Mouse (Mus musculus) bone marrow, adult 2 months (tissue): ENCODE measurements around the gene Bora. TPM values are rescaled to one million over a fixed set of nuclear protein-coding genes. Genes with fewer than 3 reads are reported as not detected.
A peak's percentile ranks its signal among the peaks of the same experiment; 100 is the strongest.

Experiments
- H3K27ac ChIP-seq: fragments of 200-500 bp; 2 replicates; pipeline ENCODE4 v1.5.1; 2012; ENCODE audit warnings: low read depth, mild to moderate bottlenecking, control low read depth, inconsistent platforms, low read length; ENCODE audit not compliant: control insufficient read depth, poor library complexity, insufficient read depth
- H3K4me1 ChIP-seq: fragments of 200-500 bp; 2 replicates; pipeline ENCODE4 v1.6.1; 2011; ENCODE audit warnings: low read length; ENCODE audit not compliant: control insufficient read depth, insufficient read depth
- H3K4me3 ChIP-seq: fragments of 200-500 bp; replicated peaks from 2 replicates; pipeline ENCODE3; 2011; ENCODE audit warnings: mild to moderate bottlenecking, low read depth, low read length, control low read depth; ENCODE audit not compliant: control insufficient read depth
- CTCF ChIP-seq: fragments of 200-500 bp; IDR thresholded peaks from 2 replicates; pipeline ENCODE4 v1.5.1; 2011; ENCODE audit warnings: low read length, control low read depth; ENCODE audit not compliant: control insufficient read depth, insufficient read depth
- POLR2A ChIP-seq: fragments of 200-500 bp; IDR thresholded peaks from 2 replicates; pipeline ENCODE4 v1.6.1; 2011; ENCODE audit warnings: low read depth, mild to moderate bottlenecking, control low read depth, low read length, borderline replicate concordance; ENCODE audit not compliant: control insufficient read depth
- WGBS: fragments of 180-500 bp; shearing (Covaris S2); methylation state at CpG from one replicate; pipeline ENCODE4 v1.1.7; 2018; 5-methylcytosine and 5-hydroxymethylcytosine counted together
- polyA plus RNA-seq: library from polyadenylated mRNA; stranded (reverse); fragments of >200 nt; gene quantifications from 2 replicates; pipeline ENCODE4 v1.2.4, GENCODE M21; 2011; ENCODE audit warnings: low replicate concordance; ENCODE audit not compliant: missing spikeins, insufficient read depth, insufficient read length

Bora gene
- 22.7 and 22.8 TPM in 2 replicates for polyA plus RNA-seq

DNA sequence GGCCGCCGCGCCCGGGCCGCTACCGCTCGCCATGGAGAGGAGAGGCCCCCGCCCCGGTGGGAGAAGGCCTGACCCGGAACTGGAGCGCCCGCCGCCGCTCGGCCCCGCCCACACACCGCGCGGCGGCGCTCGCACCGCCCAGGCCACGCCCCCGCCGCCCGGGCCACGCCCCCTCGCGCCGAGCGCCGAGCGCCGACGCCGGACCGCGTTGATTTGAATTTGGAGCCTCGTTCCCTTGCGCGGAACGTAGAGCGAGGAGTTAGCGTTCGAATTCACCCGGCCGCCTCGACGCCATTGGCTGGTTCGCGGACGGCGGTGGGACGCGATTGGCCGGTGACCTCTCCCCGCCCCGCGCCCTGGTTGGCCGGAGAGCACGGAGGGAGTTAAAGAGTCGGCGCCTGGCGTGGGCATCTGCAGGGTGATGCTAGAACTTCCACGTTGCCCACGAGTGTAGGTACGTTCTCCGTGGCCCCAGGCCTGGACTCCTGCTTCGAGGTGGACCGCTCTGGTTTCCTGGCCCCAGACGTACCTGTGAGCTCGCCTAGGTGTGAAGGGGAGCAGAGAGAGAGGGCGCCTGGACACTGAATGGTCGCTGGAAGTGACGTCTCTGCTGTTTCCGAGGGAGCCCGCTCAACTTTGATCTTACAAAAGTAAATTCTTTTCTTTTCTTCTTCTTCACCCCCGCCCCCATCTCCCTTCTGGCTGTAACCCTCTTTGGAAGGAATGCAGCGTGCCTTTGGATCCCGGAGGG is at the start of gene Bora, which contains the start of gene Mzt1:
Gene Bora, plus strand, starts transcription at position 192 of the 751 bp plus-strand sequence.
Gene Mzt1, minus strand, starts transcription at position 104 of the 751 bp plus-strand sequence.
- H3K4me1 ChIP-seq = peaks cover 2% of the 10 kb centered on the region
- TF ChIP-seq POLR2A (peak; percentile 67; the same call in 1 of the 2 replicates), CTCF (peak; percentile 8; the same call in 1 of the 2 replicates)
- under 1% methylated on average over 81 of the region's 81 CpGs for WGBS
- H3K27ac ChIP-seq = peak within 1 kb of the TSS; percentile 96
- H3K4me3 ChIP-seq = peak within 1 kb of the TSS; percentile 87

DNA sequence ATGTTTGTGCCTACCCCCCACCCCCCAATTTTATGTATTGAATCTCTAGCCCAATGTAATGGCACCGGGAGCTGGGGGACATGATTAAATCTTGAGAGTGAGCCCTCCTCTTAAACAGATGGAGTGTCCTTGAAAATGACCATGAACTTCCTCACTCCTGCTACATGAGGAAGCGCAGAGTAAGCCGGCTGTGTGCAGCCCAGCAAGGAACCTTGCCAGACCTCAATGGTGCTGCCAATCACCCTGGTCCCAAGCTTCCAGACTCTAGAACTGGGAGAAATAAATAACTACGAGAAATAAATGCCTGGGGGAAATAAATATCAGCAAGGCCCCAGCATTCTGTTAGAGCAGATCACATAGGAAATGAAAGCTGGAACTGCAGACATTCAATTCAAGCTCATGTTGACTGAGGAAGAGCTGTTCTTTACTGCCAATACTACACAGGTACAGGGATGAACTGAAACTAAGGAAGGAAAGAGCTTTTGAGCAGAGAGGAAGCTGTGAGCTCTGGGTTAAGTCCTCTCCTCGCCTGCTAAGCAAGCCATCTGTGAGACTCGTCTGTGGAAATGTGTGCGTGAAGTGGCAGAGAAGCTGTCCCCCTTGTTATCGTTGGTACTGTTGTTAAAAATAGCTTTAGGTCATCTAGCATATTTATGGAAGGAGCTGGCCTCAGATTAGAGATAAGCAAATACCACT is 35.6 kb upstream of the Bora start:
- Histone ChIP-seq H3K27ac (no peak overlapping the region), H3K4me1 (no peaks in the 10 kb centered on the region), H3K4me3 (no peak overlapping the region)
- 10% methylated on average over 8 of the region's 8 CpGs for WGBS
- TF ChIP-seq CTCF = no peak
- TF ChIP-seq POLR2A = no peak

DNA sequence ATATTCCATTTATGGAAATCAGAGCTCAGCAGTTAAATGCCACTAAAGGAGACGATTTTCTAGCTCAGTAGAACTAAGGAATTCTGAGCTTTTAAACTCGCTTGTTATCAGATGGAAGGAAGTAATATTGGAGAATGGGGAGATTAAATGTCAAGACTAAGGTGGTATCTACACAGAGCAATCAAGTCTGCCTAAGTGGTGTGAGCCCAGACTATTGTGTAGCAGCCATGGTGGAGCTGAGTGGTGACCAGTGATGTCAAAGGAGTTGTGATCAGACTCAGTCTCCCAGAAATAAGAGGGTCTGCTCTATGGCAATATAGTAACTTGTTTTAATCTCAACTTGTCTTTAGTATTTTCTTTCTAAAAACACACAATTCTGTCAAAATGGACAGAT is 35.1 kb upstream of the Bora start:
- no peak overlapping the region for H3K4me3 ChIP-seq
- WGBS = 9% methylated on average over 2 of the region's 2 CpGs
- no peak overlapping the region for H3K27ac ChIP-seq
- no peak for TF ChIP-seq CTCF
- no peak for TF ChIP-seq POLR2A
- H3K4me1 ChIP-seq = no peaks in the 10 kb centered on the region

DNA sequence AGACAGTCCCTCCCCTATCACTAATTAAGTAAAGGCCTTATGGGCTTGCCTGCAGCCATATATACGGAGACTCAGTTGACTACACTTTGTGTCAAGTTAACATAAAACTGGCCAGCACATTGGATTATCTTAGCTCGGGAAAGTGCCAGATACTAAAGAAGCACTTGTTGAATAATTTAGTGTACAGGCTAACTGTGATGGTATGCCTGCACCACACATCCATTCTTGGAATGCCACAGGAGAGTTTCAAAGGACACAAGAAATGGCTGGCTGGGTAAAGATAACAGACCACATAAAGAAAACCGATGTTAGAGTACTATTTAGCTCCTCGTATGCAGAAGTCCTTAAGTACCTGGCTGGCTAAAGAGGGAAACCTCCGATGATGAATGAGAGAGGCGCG is 27.3 kb upstream of the Bora start:
- no peak overlapping the region for H3K4me3 ChIP-seq
- WGBS = 85% methylated on average over 7 of the region's 7 CpGs
- H3K4me1 ChIP-seq = no peaks in the 10 kb centered on the region
- TF ChIP-seq CTCF (no peak), POLR2A (no peak)
- no peak overlapping the region for H3K27ac ChIP-seq

DNA sequence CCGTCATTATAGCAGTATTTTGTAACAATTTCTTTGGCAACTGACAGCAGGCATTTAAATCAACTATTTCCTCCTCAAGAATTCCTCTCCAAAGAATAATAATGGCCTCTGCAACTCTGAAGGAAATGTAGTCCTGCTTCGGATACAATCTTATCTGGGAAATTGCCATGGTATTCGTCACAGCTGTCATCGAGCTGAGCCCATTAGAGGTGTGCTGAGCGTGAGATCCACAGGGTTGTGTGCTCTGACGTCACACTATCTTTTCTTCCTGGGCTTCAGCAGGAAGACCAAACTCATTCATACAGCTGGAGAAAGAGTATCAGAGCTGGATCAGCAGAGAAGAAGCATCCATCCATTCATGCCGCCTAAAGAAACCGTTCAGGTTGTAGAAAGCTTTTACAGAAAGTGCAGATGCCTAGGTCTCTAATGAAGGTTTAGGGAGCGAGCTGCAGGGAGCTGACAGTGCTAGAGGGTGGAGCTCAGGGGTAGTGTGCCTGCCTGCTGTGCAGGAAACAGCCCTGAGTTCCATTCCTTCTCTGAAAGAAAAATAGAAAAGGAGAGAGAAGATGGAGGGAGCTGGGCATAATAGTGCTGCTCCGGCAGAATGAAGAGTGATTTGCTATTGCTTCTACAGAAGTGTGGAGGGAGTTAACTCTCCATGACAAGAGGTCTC is 26.8 kb upstream of the Bora start:
- TF ChIP-seq CTCF (no peak), POLR2A (no peak)
- Histone ChIP-seq H3K27ac (no peak overlapping the region), H3K4me1 (no peaks in the 10 kb centered on the region), H3K4me3 (no peak overlapping the region)
- 79% methylated on average over 10 of the region's 10 CpGs for WGBS

DNA sequence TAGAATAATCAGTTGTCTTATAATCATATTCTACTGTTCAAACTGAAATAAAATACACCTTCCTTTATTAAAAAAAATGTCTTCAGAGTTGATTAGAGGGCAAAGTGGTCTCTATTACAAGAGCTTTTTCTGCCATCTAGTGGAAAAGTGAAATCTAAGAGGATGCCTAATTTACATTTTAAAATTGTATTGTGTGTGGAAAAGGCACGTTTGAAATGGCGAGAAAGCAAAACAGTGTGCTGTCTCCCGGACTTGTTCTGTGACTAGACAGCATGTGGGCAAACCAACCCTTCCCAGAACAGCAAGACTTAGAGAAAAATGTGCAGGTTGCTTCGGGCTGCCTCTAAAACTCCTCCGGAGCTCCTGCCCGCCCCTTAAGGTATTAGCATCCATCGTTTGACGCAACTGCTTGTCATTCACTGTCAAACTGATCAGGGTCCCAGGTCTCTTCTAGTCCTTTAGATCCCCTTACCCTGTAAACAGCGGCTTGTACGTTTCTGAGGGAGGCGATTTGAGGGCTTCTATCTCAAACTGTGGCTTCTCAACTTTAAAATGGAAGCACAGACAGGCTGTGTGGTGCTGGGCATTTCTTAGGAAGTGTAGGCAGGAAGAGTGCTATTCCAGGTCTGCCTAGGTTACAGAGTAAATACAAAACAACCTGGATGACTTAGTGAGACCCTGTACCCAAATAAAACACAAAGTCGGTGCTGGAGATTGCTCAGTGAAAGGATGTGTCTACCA is 23.5 kb upstream of the Bora start:
- Histone ChIP-seq H3K4me1 (no peaks in the 10 kb centered on the region), H3K4me3 (no peak overlapping the region), H3K27ac (no peak overlapping the region)
- TF ChIP-seq CTCF = no peak
- TF ChIP-seq POLR2A = no peak
- 46% methylated on average over 12 of the region's 12 CpGs for WGBS

DNA sequence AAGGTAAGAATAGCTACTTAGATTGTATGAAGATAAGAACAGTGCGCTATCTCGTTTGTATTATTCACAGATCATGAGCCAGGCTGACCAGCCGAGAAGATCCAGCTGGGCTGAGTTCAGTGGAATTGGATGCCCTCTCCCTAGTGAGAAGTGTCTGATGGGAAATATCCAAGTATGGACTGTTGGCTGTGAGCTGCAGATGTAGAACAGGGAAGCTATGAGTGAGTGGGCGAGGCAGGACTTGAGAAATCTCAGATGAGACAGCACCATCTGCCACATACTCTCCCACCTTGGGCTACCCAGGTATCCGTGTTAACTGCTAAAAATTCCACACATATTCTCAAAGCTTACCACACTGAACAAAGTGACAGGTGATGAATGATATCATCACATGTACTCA is 16.0 kb upstream of the Bora start:
- no peak for TF ChIP-seq POLR2A
- no peak for TF ChIP-seq CTCF
- WGBS = 67% methylated on average over 5 of the region's 5 CpGs

DNA sequence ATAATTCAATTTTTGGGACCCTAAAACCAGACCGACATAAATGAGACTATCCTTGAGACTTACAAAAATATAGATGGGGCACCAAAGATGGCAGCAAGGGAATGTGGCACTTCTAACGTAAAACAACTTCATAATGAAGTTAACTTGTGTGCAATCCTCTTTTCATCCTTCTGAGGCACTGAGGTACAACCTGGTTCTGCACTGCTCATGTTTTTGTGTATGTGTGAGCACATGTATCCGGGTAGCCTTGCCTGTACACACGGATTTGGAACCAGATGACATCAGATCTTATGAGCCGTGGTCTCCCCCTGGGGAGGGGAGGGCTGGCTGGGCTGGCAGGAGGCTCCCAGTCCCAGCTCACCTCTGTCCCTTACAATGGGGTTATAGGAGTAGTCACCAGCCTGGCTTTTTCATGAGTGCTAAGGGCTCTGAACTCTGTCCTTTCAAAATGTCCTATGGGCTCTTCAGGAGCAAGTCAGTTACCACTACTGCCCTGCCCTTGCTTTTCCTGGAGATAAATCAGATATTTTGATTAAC is 14.6 kb upstream of the Bora start:
- H3K4me3 ChIP-seq = no peak overlapping the region
- 90% methylated on average over 5 of the region's 5 CpGs for WGBS
- no peaks in the 10 kb centered on the region for H3K4me1 ChIP-seq
- TF ChIP-seq POLR2A (no peak), CTCF (no peak)
- H3K27ac ChIP-seq = no peak overlapping the region

More for the DNA sequence above, 16.0 kb upstream of the Bora start:
- Histone ChIP-seq H3K4me3 (no peak overlapping the region), H3K27ac (no peak overlapping the region), H3K4me1 (no peaks in the 10 kb centered on the region)
